Mouse (Mus musculus) spleen, adult 2 months (tissue): ENCODE measurements around the gene Afg3l1.

Experiments used
- CTCF ChIP-seq: fragments of 200-500 bp; IDR thresholded peaks from 2 replicates; pipeline ENCODE4 v1.5.1; 2011; ENCODE audit warnings: mild to moderate bottlenecking, inconsistent platforms; ENCODE audit not compliant: insufficient read depth, insufficient read length, insufficient replicate concordance; ENCODE audit errors: extremely low read depth
- POLR2A ChIP-seq: fragments of 200-500 bp; IDR thresholded peaks from 2 replicates; pipeline ENCODE4 v1.6.1; 2011; ENCODE audit warnings: low read depth, low read length, inconsistent platforms

- TF ChIP-seq CTCF (no peak), POLR2A (no peak)
These were observed 59.3 kb downstream of the Afg3l1 start for GRCm38 (mm10) chr8:123536990-123537380.
